Mouse (Mus musculus) frontal cortex, postnatal 10 days (tissue): Measurements from ENCODE around the gene Slc35a1.
A peak's percentile ranks its signal among the peaks of the same experiment; 100 is the strongest.
"Not testable (repeated sequence)": the region's sequence is repeated elsewhere in the genome, so short reads cannot be mapped to it uniquely, and the experiment has no call there.

Experiments used
- DNase-seq, 2 experiments: peaks; one replicate each; pipeline ENCODE4 v3.0.0; 2022; ENCODE audit warnings: low spot score in 2 of 2, mixed read lengths in 1 of 2

Slc35a1 gene

GRCm38 (mm10) chr4:34686874-34687567, at the start of gene Slc35a1:
Slc35a1 (minus strand) TSS chr4:34687438.
- peak; percentile 91 to 92 for DNase-seq

DNA sequence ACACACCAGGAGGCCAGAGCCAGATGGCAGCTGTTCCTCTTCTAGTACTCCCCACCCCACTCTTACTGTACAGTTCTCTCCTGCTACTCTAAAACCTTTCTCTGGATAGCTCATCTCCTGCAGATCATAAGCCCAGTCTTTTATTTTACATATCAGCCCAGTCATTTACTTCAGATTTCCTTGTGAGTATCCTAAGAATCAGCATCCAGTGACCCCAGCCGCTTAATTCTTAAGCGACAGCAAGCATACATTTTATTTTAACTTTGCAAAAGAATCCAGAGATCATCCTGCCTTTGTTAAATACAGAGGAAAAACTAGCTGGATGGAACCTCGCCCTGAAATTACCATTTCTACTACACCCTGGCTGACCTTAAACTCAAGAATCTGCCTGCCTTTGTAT, 47.2 kb upstream of the Slc35a1 start:
- DNase-seq = no peak

- not testable (repeated sequence) for DNase-seq
Observed at GRCm38 (mm10) chr4:34733415-34733814, 46.2 kb upstream of the Slc35a1 start.

DNA sequence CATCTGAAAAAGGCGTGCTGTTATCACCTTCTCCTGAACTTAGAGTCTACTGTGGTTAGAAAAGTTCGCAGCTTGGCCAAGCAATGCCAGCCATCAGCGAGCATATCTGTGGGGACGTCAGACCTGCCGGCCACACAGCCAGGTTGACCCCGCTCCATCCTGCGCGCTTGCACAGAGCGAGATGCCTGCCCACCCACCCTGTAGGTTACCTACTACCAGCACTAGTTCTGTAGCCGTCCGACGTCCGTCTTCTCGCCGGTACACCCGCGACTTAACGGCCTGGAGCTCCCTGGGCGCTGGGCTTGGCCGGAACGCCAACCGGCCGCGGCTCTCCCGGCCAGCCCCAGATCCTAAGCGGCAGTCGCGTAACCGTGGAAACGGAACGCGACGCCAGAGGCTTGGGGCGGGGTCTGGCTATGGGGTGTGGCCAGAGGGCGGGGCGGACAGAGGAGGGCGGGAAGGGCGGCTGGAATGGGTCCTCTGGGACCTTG, 42.7 kb upstream of the Slc35a1 start, which contains the start of gene Cfap206:
Gene Cfap206 (minus strand): TSS at position 356 of the 491 bp plus-strand sequence.
- DNase-seq = peak in 1 of 2 experiments; percentile 28

DNA sequence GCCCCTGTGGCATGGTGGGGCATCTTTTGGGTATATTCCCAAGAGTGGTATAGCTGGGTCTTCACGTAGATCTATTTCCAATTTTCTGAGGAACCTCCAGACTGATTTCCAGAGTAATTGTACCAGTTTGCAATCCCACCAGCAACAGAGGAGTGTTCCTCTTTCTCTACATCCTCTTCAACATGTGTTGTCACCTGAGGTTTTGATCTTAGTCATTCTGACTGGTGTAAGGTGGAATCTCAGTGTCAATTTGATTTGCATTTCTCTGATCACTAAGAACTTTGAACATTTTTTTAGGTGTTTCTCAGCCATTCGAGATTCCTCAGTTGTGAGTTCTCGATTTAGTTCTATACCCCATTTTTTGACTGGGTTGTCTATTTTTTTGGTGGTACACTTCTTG, 38.5 kb upstream of the Slc35a1 start:
- not testable (repeated sequence) for DNase-seq

- DNase-seq = no peak
Observed at GRCm38 (mm10) chr4:34724306-34724705, 37.1 kb upstream of the Slc35a1 start.

DNA sequence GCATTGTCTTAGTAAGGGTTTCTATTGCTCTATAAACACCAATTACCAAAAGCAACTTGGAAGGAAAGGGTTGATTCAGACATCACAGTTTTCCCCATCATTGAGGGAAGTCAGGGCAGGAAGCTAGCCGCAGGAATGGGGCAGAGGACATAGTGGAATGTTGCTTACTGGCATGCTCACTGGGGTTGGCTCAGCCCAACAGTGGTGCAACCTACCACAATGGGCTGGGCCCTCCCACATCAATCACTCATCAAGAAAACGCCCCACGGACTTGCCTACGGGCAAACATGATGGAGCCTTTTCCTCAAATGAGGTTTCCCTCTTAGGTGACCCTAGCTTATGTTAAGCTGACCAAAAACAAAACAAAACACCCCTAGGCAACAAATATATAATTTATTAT, 35.9 kb upstream of the Slc35a1 start:
- DNase-seq = no peak

- DNase-seq = no peak
Observed at GRCm38 (mm10) chr4:34720127-34720895, 33.1 kb upstream of the Slc35a1 start.

GRCm38 (mm10) chr4:34719421-34719820, 32.2 kb upstream of the Slc35a1 start:
- DNase-seq = no peak

- DNase-seq = no peak
Observed at GRCm38 (mm10) chr4:34715062-34715461, 27.8 kb upstream of the Slc35a1 start.

DNA sequence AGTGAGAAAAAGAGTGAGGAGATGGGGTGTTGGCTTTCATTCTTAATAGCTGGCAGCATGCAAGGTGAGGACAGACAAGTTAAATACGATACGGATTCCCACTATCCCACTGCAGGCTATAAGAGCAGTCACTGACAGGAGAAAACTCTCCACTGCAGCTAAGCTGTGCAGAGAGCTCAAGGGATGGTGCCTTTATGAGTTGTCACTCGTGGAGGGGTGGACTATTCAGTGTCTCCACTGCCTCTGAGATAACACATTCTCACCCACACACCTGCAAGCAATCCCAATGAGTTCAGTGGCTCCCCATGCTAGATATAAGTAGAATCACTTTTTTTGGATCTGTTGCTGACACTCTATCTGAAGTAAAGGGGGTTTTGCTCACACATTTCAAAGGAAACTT, 20.9 kb upstream of the Slc35a1 start:
- no peak for DNase-seq

DNA sequence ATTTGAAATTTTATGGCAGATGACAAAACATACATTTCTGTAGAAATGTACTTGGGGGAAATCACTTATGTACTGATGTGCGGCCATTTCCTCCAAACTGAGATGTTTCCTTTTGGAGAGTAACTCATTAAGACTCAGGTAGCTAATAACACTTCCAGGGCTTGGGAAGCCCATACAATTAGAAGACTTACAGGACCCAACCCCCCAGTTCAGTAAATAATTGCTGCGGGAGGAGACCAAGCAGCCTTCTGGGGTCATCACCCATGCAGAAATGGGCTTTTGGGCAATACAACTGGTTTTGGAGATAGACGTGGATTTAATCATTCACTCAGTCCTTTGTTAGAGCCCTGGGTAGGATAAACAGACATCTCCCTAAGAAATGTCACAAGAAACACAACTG, 20.0 kb upstream of the Slc35a1 start:
- no peak for DNase-seq

DNA sequence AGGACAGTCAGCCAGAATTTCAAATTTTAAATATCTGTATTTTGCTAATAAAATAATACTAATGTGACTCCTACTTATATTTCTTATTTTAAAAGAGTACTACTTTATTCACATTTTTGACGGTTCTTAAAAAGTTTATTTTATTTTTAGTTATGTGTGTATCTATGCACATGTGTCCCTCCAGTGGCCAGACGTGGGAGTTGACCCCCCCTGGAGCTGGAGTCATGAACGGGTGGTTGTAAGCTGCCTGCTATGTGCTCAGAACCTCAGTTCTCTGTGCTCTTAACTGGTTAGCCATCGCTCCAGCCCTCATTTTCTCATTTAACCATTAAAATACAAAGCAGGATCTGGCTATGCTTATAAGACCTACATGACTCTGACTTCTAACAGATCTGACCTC, 15.8 kb upstream of the Slc35a1 start:
- no peak for DNase-seq

- DNase-seq = no peak
Observed at GRCm38 (mm10) chr4:34702231-34702630, 15.0 kb upstream of the Slc35a1 start.

DNA sequence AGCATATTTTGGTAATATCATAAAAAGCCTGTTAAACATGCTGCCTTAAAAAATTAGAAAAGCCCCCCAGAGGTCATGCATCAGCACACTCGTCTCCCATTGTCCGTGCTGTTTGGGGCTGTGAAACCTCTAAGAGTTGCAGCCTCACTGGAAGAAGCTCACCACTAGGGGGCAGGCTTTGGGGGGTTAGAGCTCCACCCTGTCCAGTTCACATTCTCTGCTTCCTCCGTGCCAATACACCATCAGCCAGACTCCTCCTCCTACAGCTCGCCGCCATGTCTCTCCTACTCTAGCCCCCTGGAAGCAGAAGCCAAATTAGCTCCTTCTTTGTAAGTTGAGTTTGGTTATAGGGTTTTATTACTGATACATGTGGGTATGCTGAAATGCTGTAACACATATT, 14.3 kb upstream of the Slc35a1 start:
- no peak for DNase-seq

- DNase-seq = no peak
Observed at GRCm38 (mm10) chr4:34688021-34688420, 783 bp upstream of the Slc35a1 start.

- no peak for DNase-seq
Observed at GRCm38 (mm10) chr4:34680530-34680929, 6.7 kb downstream of the Slc35a1 start.

GRCm38 (mm10) chr4:34673721-34674120, 13.5 kb downstream of the Slc35a1 start:
- DNase-seq = no peak

DNA sequence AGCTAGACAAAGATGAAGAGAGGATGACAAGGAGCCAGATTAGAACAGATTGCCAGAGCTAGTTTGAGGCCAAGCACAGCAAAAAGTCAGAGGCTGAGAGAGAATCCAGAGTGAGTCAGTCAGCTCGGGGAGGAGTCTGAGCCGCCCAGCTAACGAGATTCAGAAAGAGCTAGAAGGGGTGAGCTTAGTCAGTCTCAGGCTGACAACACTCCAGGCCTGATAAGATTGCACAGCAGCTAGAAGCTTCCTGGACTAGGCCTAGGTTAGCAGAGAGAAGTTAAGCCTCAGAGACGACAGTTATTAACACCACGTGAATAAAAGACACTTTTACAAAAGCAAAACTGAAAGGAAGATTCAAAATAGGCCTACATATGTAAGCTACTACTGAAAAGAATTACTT, 19.3 kb downstream of the Slc35a1 start:
- no peak for DNase-seq

- DNase-seq = no peak
Observed at GRCm38 (mm10) chr4:34661927-34662326, 25.3 kb downstream of the Slc35a1 start.

DNA sequence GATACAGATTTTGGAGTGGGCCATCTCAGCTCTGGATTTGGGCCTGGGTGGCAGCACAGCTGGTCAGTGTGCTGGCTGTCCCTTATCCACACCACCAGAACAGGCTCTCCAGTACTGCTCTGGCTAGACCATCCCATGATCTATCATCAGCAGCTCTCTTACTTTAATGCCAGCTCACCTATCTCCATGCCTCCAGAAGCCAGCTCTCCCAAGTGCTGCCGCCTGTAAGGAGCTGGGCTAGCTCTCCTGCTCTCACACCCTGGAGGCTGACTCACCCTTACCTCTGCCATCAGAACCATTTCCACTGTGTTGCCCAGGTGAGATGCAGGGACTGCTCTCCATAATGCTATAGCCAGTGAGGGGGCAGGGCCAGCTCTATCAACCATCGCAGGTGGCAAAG, 25.7 kb downstream of the Slc35a1 start:
- DNase-seq = no peak

DNA sequence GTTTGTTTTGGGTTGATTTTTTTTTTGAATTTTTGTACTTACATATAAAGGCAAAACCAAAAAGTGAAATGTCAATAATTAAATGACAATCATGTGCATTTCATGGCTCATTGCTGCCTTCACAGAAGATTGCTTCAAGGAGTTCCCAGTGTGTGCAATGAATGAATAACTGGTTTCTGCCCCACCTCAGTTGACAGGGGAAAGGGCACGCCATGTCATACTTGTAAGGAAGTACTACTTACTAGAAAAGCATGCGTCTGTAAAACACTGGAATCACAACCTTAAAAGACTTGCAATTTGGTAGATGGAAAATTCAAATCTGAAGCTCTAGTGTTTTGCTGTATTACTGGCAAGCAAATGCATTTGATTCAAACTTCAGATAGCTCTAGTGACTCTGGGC, 28.2 kb downstream of the Slc35a1 start:
- DNase-seq = no peak

- no peak for DNase-seq
Observed at GRCm38 (mm10) chr4:34656101-34656500, 31.1 kb downstream of the Slc35a1 start.
